Mouse (Mus musculus): Measurements from ENCODE around the gene Gatb. TPM values are rescaled to one million over a fixed set of nuclear protein-coding genes. Genes with fewer than 3 reads are reported as not detected.

Gene Gatb
- polyA plus RNA-seq, 1 experiment, result 2.1 TPM

- Histone ChIP-seq H3K4me3 (ENCODE audit: low read depth, low read length) (no peak overlapping the region), H3K27ac (ENCODE audit: insufficient read depth, low read depth, low read length) (no peak overlapping the region), H3K36me3 (ENCODE audit: control insufficient read depth, insufficient read depth, low read length) (peaks cover 10% of the 10 kb centered on the region), H3K4me1 (ENCODE audit: control insufficient read depth, insufficient read depth, insufficient read length, low read length) (no peaks in the 10 kb centered on the region), H3K27me3 (ENCODE audit: control insufficient read depth, insufficient read depth, low read length) (no peaks in the 10 kb centered on the region)
- TF ChIP-seq POLR2A (IDR thresholded peaks at IDR 0.05; ENCODE audit: low read depth, low read length) (no peak), CTCF (IDR thresholded peaks at IDR 0.05; ENCODE audit: extremely low read depth, insufficient read length, insufficient replicate concordance, low read depth, low read length) (no peak)
- 80% methylated on average over 4 of the region's 4 CpGs for WGBS
Measured at GRCm38 (mm10) chr3:85652727-85653665, 79.1 kb downstream of the Gatb start.

GRCm38 (mm10) chr3:85655538-85655937 is 81.6 kb downstream of the Gatb start:
- 94% methylated on average over 3 of the region's 3 CpGs for WGBS
- no peak overlapping the region for H3K4me3 ChIP-seq (ENCODE audit: low read depth, low read length)
- H3K36me3 ChIP-seq (ENCODE audit: control insufficient read depth, insufficient read depth, low read length), result peaks cover 10% of the 10 kb centered on the region
- TF ChIP-seq CTCF (IDR thresholded peaks at IDR 0.05; ENCODE audit: extremely low read depth, insufficient read length, insufficient replicate concordance, low read depth, low read length) (no peak), POLR2A (IDR thresholded peaks at IDR 0.05; ENCODE audit: low read depth, low read length) (no peak)
- no peak overlapping the region for H3K27ac ChIP-seq (ENCODE audit: insufficient read depth, low read depth, low read length)
- no peaks in the 10 kb centered on the region for H3K27me3 ChIP-seq (ENCODE audit: control insufficient read depth, insufficient read depth, low read length)
- no peaks in the 10 kb centered on the region for H3K4me1 ChIP-seq (ENCODE audit: control insufficient read depth, insufficient read depth, insufficient read length, low read length)

GRCm38 (mm10) chr3:85659681-85660080 is 85.8 kb downstream of the Gatb start:
- H3K4me3 ChIP-seq (ENCODE audit: low read depth, low read length), result no peak overlapping the region
- no peaks in the 10 kb centered on the region for H3K27me3 ChIP-seq (ENCODE audit: control insufficient read depth, insufficient read depth, low read length)
- H3K36me3 ChIP-seq (ENCODE audit: control insufficient read depth, insufficient read depth, low read length), result peaks cover 4% of the 10 kb centered on the region; the same call in 1 of the 2 replicates
- H3K4me1 ChIP-seq (ENCODE audit: control insufficient read depth, insufficient read depth, insufficient read length, low read length), result no peaks in the 10 kb centered on the region
- TF ChIP-seq CTCF (IDR thresholded peaks at IDR 0.05; ENCODE audit: extremely low read depth, insufficient read length, insufficient replicate concordance, low read depth, low read length), result no peak
- no peak for TF ChIP-seq POLR2A (IDR thresholded peaks at IDR 0.05; ENCODE audit: low read depth, low read length)
- H3K27ac ChIP-seq (ENCODE audit: insufficient read depth, low read depth, low read length), result no peak overlapping the region
- WGBS, result 81% methylated on average over 7 of the region's 7 CpGs

- no peak overlapping the region for H3K27ac ChIP-seq (ENCODE audit: insufficient read depth, low read depth, low read length)
- TF ChIP-seq POLR2A (IDR thresholded peaks at IDR 0.05; ENCODE audit: low read depth, low read length), result no peak
- no peak for TF ChIP-seq CTCF (IDR thresholded peaks at IDR 0.05; ENCODE audit: extremely low read depth, insufficient read length, insufficient replicate concordance, low read depth, low read length)
- no peaks in the 10 kb centered on the region for H3K4me1 ChIP-seq (ENCODE audit: control insufficient read depth, insufficient read depth, insufficient read length, low read length)
- WGBS, result 75% methylated on average over 10 of the region's 10 CpGs
- H3K27me3 ChIP-seq (ENCODE audit: control insufficient read depth, insufficient read depth, low read length), result no peaks in the 10 kb centered on the region
- H3K4me3 ChIP-seq (ENCODE audit: low read depth, low read length), result no peak overlapping the region
- peaks cover 3% of the 10 kb centered on the region; the same call in 1 of the 2 replicates for H3K36me3 ChIP-seq (ENCODE audit: control insufficient read depth, insufficient read depth, low read length)
Measured at GRCm38 (mm10) chr3:85661926-85662813, 88.3 kb downstream of the Gatb start.

- WGBS, result 74% methylated on average over 5 of the region's 5 CpGs
Measured at GRCm38 (mm10) chr3:85663826-85664225, 89.9 kb downstream of the Gatb start.

GRCm38 (mm10) chr3:85664591-85665171 is 90.8 kb downstream of the Gatb start:
- H3K4me1 ChIP-seq (ENCODE audit: control insufficient read depth, insufficient read depth, insufficient read length, low read length), result no peaks in the 10 kb centered on the region
- TF ChIP-seq CTCF (IDR thresholded peaks at IDR 0.05; ENCODE audit: extremely low read depth, insufficient read length, insufficient replicate concordance, low read depth, low read length) (no peak), POLR2A (IDR thresholded peaks at IDR 0.05; ENCODE audit: low read depth, low read length) (no peak)
- no peak overlapping the region for H3K4me3 ChIP-seq (ENCODE audit: low read depth, low read length)
- no peaks in the 10 kb centered on the region for H3K27me3 ChIP-seq (ENCODE audit: control insufficient read depth, insufficient read depth, low read length)
- 86% methylated on average over 10 of the region's 10 CpGs for WGBS
- peaks cover 3% of the 10 kb centered on the region; the same call in 1 of the 2 replicates for H3K36me3 ChIP-seq (ENCODE audit: control insufficient read depth, insufficient read depth, low read length)
- no peak overlapping the region for H3K27ac ChIP-seq (ENCODE audit: insufficient read depth, low read depth, low read length)

More at GRCm38 (mm10) chr3:85663826-85664225, 89.9 kb downstream of the Gatb start:
- peaks cover 3% of the 10 kb centered on the region; the same call in 1 of the 2 replicates for H3K36me3 ChIP-seq (ENCODE audit: control insufficient read depth, insufficient read depth, low read length)
- H3K4me1 ChIP-seq (ENCODE audit: control insufficient read depth, insufficient read depth, insufficient read length, low read length), result no peaks in the 10 kb centered on the region
- TF ChIP-seq CTCF (IDR thresholded peaks at IDR 0.05; ENCODE audit: extremely low read depth, insufficient read length, insufficient replicate concordance, low read depth, low read length) (no peak), POLR2A (IDR thresholded peaks at IDR 0.05; ENCODE audit: low read depth, low read length) (no peak)
- H3K27ac ChIP-seq (ENCODE audit: insufficient read depth, low read depth, low read length), result no peak overlapping the region
- H3K27me3 ChIP-seq (ENCODE audit: control insufficient read depth, insufficient read depth, low read length), result no peaks in the 10 kb centered on the region
- H3K4me3 ChIP-seq (ENCODE audit: low read depth, low read length), result no peak overlapping the region
